In genomic region chr6:145275586-145276219, GRCm38 (mm10) we compare ENCODE assay signal across 8 mouse cellular contexts. TPM values are rescaled to one million over a fixed set of nuclear protein-coding genes. Genes with fewer than 3 reads are reported as not detected.
DNase-seq lines count a peak whose midpoint lies in the region; ATAC-seq and TF ChIP-seq lines count a peak whose summit lies in the region.

No protein-coding gene starts in this region.

- no peak for TF ChIP-seq CTCF in lung, postnatal 0 days (IDR thresholded peaks at IDR 0.05)
- TF ChIP-seq CTCF in lung, adult 2 months (IDR thresholded peaks at IDR 0.05; ENCODE audit: insufficient read depth, low read length) = no peak

- DNase-seq in lung, postnatal 0 days (ENCODE audit: low spot score) = no peak
- no peak for DNase-seq in lung, adult 2 months
- no peak for DNase-seq in limb, embryonic 11.5 days (ENCODE audit: low spot score)
- peak; percentile 86 for DNase-seq in splenic B cell, adult 2 months (ENCODE audit: low read depth, low spot score)
- DNase-seq in layer of hippocampus, adult 9-10 months (ENCODE audit: low spot score) = no peak
- DNase-seq in left cerebral cortex, adult 8-10 months (ENCODE audit: low spot score in 2 of 2) = no peak
- no peak for DNase-seq in frontal cortex, postnatal 14 days (ENCODE audit: low spot score in 2 of 2)

- TF ChIP-seq POLR2A in lung, adult 2 months (IDR thresholded peaks at IDR 0.05; ENCODE audit: borderline replicate concordance, extremely low read depth, low read depth, low read length) = no peak

- no peaks in the 10 kb centered on the region for H3K4me1 ChIP-seq in lung, postnatal 0 days (ENCODE audit: insufficient read depth, low read depth, low read length)
- peaks cover 4% of the 10 kb centered on the region; the same call in 1 of the 2 replicates for H3K4me1 ChIP-seq in lung, adult 2 months (ENCODE audit: control insufficient read depth, insufficient read depth, low read length)
- peaks cover 10% of the 10 kb centered on the region for H3K4me1 ChIP-seq in embryonic facial prominence, embryonic 12.5 days
- peaks cover 6% of the 10 kb centered on the region; the same call in 1 of the 2 replicates for H3K4me1 ChIP-seq in limb, embryonic 11.5 days (ENCODE audit: control insufficient read depth, insufficient read depth, low read length)

- no peak overlapping the region for H3K4me3 ChIP-seq in lung, postnatal 0 days (ENCODE audit: low read depth, low read length)
- no peak overlapping the region for H3K4me3 ChIP-seq in lung, adult 2 months (replicated peaks; ENCODE audit: extremely low read depth, low read depth, low read length)
- H3K4me3 ChIP-seq in embryonic facial prominence, embryonic 12.5 days = 0 out of 2 replicates have a peak overlapping the region, but pooled peaks have one; percentile 3
- H3K4me3 ChIP-seq in limb, embryonic 11.5 days (ENCODE audit: low read depth, low read length) = no peak overlapping the region

- no peak for ATAC-seq in lung, postnatal 0 days
- no peak for ATAC-seq in embryonic facial prominence, embryonic 12.5 days (ENCODE audit: insufficient number of reproducible peaks, insufficient read depth, low FRiP score, low TSS enrichment)
- ATAC-seq in limb, embryonic 11.5 days (ENCODE audit: insufficient number of reproducible peaks, low FRiP score, low TSS enrichment, low read depth) = no peak

- TF ChIP-seq EP300 in lung, postnatal 0 days (IDR thresholded peaks at IDR 0.05) = no peak

- H3K36me3 ChIP-seq in lung, postnatal 0 days (ENCODE audit: insufficient read depth, low read length) = no peaks in the 10 kb centered on the region
- no peaks in the 10 kb centered on the region for H3K36me3 ChIP-seq in embryonic facial prominence, embryonic 12.5 days
- H3K36me3 ChIP-seq in limb, embryonic 11.5 days (ENCODE audit: control insufficient read depth, insufficient read depth, low read length) = no peaks in the 10 kb centered on the region
- H3K36me3 ChIP-seq in splenic B cell, adult 2 months (ENCODE audit: control insufficient read depth, insufficient read depth, low read length, poor library complexity, severe bottlenecking) = no peaks in the 10 kb centered on the region

- no peaks in the 10 kb centered on the region for H3K9me3 ChIP-seq in lung, postnatal 0 days (ENCODE audit: low read length)
- H3K9me3 ChIP-seq in embryonic facial prominence, embryonic 12.5 days = no peaks in the 10 kb centered on the region
- no peaks in the 10 kb centered on the region for H3K9me3 ChIP-seq in limb, embryonic 11.5 days (ENCODE audit: control insufficient read depth, low read length)

- no peak overlapping the region for H3K9ac ChIP-seq in lung, postnatal 0 days (replicated peaks; ENCODE audit: low read depth)
- H3K9ac ChIP-seq in embryonic facial prominence, embryonic 12.5 days = no peak overlapping the region
- H3K9ac ChIP-seq in limb, embryonic 11.5 days (ENCODE audit: low read length) = no peak overlapping the region

- no peaks in the 10 kb centered on the region for H3K27me3 ChIP-seq in lung, postnatal 0 days (replicated peaks; ENCODE audit: insufficient read depth, low read length)
- 0 out of 2 replicates have a peak, but pooled peaks cover 4% of the 10 kb centered on the region for H3K27me3 ChIP-seq in embryonic facial prominence, embryonic 12.5 days
- H3K27me3 ChIP-seq in limb, embryonic 11.5 days (ENCODE audit: control insufficient read depth, insufficient read depth, low read length) = no peaks in the 10 kb centered on the region
- no peaks in the 10 kb centered on the region for H3K27me3 ChIP-seq in splenic B cell, adult 2 months (ENCODE audit: control insufficient read depth, insufficient read depth, low read length, poor library complexity, severe bottlenecking)

- WGBS in lung, postnatal 0 days = 54% methylated on average over 6 of the region's 6 CpGs
- 65% methylated on average over 6 of the region's 6 CpGs for WGBS in lung, adult 2 months
- WGBS in embryonic facial prominence, embryonic 12.5 days = 45% methylated on average over 6 of the region's 6 CpGs
- 50% methylated on average over 6 of the region's 6 CpGs for WGBS in limb, embryonic 11.5 days

- H3K4me2 ChIP-seq in lung, postnatal 0 days (replicated peaks; ENCODE audit: low read depth, low read length) = peak overlapping the region; percentile 32
- peak overlapping the region; percentile 42 for H3K4me2 ChIP-seq in embryonic facial prominence, embryonic 12.5 days (replicated peaks)
- H3K4me2 ChIP-seq in limb, embryonic 11.5 days (ENCODE audit: low read depth, severe bottlenecking) = peak overlapping the region; percentile 40

- no peak overlapping the region for H3K27ac ChIP-seq in lung, postnatal 0 days (ENCODE audit: low read length)
- no peak overlapping the region for H3K27ac ChIP-seq in embryonic facial prominence, embryonic 12.5 days
- H3K27ac ChIP-seq in limb, embryonic 11.5 days (replicated peaks; ENCODE audit: low read depth, low read length) = no peak overlapping the region

RNA-seq across cellular contexts. Expression of gene Kras, which starts 25.7 kb away (rescaled TPM):
- polyA plus RNA-seq in lung, postnatal 0 days (2015; fragmentation: Nextera tagmentation; extraction: Ambion mirVana) = 90.5 and 98.6 TPM in 2 replicates
- 23.2 and 27.7 TPM in 2 replicates for polyA plus RNA-seq in lung, adult 2 months (2012; rRNA removed)
- 81.4 and 86.3 TPM in 2 replicates for polyA plus RNA-seq in embryonic facial prominence, embryonic 12.5 days (2016; fragmentation: Nextera tagmentation; extraction: Ambion mirVana)
- polyA plus RNA-seq in limb, embryonic 11.5 days (2014; fragmentation: Nextera tagmentation; extraction: Ambion mirVana) = 94.8 and 106 TPM in 2 replicates
- total RNA-seq in left cerebral cortex, adult 8-10 months (2022) = 10 to 100 TPM; 70.6 to 83.1 (median 72.7) TPM
